Mouse (Mus musculus): ENCODE results near the gene Tead1. TPM values are rescaled to one million over a fixed set of nuclear protein-coding genes. Genes with fewer than 3 reads are reported as not detected.
A peak's percentile ranks its signal among the peaks of the same experiment; 100 is the strongest.
"Not testable (repeated sequence)": the region's sequence is repeated elsewhere in the genome, so short reads cannot be mapped to it uniquely, and the experiment has no call there.

Tead1 gene
- total RNA-seq, 2 experiments from 2014 or later: 78.8 to 119 TPM

- DNase-seq: peak; percentile 73 to 76
Measured at GRCm38 (mm10) chr7:112918279-112918991, 239.3 kb downstream of the Tead1 start.

GRCm38 (mm10) chr7:112919845-112920244, 240.7 kb downstream of the Tead1 start:
- DNase-seq: peak; percentile 62 to 70

GRCm38 (mm10) chr7:112922801-112923200, 243.7 kb downstream of the Tead1 start:
- no peak for DNase-seq

GRCm38 (mm10) chr7:112923712-112924111, 244.6 kb downstream of the Tead1 start:
- no peak for DNase-seq

GRCm38 (mm10) chr7:112930669-112931068, 251.6 kb downstream of the Tead1 start:
- DNase-seq: peak; percentile 63 to 65

GRCm38 (mm10) chr7:112935876-112936275, 256.8 kb downstream of the Tead1 start:
- not testable (repeated sequence) for DNase-seq

GRCm38 (mm10) chr7:112937089-112937488, 258.0 kb downstream of the Tead1 start:
- no peak for DNase-seq

- no peak for DNase-seq
Measured at GRCm38 (mm10) chr7:112938959-112939358, 259.8 kb downstream of the Tead1 start.

- no peak for DNase-seq
Measured at GRCm38 (mm10) chr7:112942567-112942966, 263.4 kb downstream of the Tead1 start.

GRCm38 (mm10) chr7:112943056-112943455, 263.9 kb downstream of the Tead1 start:
- DNase-seq: no peak

GRCm38 (mm10) chr7:112946706-112947105, 267.6 kb downstream of the Tead1 start:
- DNase-seq: no peak

GRCm38 (mm10) chr7:112953777-112954291, 274.7 kb downstream of the Tead1 start, which contains the start of gene Rassf10:
Rassf10 (plus strand) TSS chr7:112953962.
- peak; percentile 95 to 96 for DNase-seq

GRCm38 (mm10) chr7:112954351-112955102, 275.4 kb downstream of the Tead1 start:
- peak; percentile 47 to 58 for DNase-seq

- DNase-seq: peak; percentile 65
Measured at GRCm38 (mm10) chr7:112955103-112955827, 276.1 kb downstream of the Tead1 start.

- no peak for DNase-seq
Measured at GRCm38 (mm10) chr7:112955955-112956354, 276.8 kb downstream of the Tead1 start.

Small RNA genes lying within 50 kb of the gene (microRNA-seq; reads per million reads assigned to microRNA genes)
- not detected for gene Gm44462
